Mouse (Mus musculus) liver, adult (tissue): Measurements from ENCODE around the gene Fam185a.

ENCODE experiments used
- GATA4 ChIP-seq: IDR thresholded peaks from 2 replicates; pipeline ENCODE4 v1.6.1; 2014; ENCODE audit warnings: mild to moderate bottlenecking, low read length; ENCODE audit not compliant: insufficient replicate concordance

Gene Fam185a

DNA sequence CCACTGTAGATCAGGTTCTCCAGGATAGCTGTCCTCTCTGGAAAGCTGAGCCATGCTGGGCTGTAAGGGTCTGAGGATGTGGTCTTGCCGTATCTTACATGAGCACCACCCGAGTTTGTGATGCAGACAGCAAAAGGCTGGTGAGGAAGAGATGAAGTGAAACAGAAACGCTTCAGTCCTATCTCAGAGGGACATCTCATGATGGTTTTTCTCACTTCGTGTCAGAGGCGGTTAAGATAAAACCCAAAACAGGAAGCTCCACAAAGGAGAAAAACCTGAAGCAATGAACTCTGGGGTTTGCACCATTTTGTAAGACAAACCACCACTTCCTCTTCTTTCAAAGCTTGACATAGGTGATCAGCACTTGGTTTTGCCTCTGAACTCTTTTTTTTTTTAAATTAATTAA, 13.5 kb upstream of the Fam185a start:
- no peak for TF ChIP-seq GATA4

DNA sequence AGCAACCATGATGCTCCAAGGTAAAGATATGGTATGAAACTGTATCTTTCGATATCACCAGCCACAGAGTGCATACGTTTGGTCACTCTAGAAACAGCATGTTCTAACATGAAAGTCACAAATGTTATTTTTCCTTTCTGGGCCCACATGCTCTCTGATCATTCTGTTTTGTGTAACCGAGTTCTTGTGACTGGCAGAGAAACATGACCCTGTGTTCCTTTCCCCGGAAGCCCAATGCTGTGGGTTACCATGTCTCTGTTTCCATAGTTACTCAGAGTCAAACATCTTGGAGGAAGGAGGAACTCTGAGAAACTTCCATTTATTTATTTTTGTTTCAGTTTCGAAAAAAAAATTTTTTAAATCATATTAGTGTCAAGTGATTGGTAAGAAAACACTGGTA, 12.7 kb upstream of the Fam185a start:
- TF ChIP-seq GATA4, result no peak

DNA sequence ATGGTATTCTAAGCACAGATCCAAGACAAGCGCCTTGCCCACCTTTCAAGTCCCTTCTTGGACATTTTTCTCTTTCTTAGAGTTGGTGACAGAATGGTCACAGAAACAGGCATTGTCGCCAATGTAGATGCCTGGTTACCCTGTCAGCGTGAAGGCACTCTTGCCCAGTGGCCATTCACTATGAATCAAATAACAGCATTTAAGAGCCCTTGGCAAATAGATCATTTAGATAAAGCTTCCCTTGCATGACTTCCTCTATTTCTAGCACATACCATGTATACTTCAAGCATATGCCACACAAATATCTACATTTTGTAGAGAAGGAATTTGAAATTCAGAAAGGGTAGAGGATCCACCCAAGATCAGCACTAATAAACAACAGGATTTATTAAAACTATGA, 11.4 kb upstream of the Fam185a start:
- no peak for TF ChIP-seq GATA4

DNA sequence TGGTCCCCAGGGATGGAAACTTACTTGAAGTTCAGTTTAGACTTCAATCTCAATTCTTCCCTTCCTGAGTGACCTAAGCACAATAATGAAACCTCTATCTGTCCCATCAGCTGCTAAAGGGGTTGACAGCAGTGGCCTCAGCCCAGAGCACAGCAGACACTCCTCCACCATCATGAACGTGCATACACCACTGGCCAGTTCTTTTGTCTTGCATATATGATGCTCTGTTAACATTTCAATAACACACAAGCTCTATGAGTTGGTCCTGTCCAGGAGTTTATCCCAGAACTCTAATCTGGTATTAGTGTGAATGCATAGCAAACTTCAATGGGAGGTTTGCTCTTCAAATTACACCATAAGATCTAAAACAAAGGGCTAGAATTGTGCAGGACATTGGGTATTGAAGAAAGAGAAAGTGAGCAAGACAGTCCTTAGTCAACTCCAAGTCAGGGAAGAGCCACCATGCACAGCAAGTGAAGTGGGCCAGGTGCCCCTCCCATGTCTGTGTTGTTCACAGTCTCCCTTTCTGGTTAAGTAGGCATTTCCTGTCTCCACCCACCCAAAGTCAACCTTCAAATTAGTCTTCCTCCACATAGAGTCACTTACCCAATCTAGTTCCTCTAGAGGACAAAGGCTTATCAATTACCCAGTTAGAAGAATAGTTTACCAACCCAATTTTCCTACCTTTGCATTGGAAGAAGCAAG, 10.5 kb upstream of the Fam185a start:
- TF ChIP-seq GATA4, result no peak

DNA sequence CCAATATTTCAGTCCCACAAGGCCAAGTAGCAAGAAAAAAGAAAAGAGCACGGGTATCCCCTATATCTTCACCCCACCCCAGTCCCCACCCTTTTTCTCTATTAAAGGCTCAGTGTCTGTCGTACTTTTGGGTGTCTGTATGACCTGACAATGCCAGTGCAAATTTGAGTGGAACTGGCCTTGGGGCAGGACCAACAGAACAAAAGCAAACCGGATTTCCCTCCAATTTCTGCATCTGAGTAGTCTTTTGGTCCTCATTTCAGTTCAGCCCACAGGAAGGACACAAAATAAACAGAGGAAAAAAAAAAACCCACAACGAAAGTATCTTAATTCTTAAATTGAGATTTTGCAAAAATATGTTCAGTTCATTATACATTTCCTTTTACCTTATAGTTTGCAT, 6.1 kb upstream of the Fam185a start:
- TF ChIP-seq GATA4, result no peak

DNA sequence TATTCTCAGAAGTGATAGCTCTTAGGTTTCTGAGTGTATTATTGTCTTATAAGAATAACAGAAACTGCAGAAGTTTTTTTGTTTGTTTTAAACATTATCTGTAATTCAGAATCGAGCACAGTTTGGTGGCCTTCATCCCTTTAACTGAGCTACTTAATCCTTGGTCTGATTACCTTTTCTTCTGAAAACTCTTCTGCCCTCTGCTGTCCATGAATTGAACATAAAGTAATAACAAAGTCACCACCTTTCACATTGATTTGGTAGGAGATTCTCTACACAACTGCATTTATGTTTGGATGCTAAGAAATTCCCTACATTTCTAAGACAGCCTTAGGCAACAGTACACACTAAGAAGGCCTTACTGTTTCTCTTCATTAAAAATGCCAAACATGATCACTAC, 4.1 kb upstream of the Fam185a start:
- no peak for TF ChIP-seq GATA4

DNA sequence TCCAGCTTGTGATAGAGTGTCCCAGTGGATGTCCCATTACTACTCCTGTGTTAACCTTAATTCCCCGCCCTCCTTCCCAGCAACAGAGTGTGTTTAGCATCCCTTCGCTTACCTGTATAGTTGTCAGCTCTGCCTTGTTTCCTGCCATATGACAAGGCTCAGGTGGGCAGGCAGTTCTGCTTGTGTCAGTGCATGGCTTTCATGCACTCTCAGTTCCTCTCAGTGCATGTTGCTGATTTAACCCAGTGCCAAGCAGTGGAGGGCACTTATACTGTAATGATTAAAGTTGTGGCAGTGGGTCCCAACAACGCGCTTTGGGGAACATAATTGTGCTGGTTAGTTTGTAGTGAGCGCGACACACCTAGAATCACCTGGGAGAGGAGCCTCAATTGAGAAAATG, 1.9 kb downstream of the Fam185a start:
- TF ChIP-seq GATA4, result no peak

DNA sequence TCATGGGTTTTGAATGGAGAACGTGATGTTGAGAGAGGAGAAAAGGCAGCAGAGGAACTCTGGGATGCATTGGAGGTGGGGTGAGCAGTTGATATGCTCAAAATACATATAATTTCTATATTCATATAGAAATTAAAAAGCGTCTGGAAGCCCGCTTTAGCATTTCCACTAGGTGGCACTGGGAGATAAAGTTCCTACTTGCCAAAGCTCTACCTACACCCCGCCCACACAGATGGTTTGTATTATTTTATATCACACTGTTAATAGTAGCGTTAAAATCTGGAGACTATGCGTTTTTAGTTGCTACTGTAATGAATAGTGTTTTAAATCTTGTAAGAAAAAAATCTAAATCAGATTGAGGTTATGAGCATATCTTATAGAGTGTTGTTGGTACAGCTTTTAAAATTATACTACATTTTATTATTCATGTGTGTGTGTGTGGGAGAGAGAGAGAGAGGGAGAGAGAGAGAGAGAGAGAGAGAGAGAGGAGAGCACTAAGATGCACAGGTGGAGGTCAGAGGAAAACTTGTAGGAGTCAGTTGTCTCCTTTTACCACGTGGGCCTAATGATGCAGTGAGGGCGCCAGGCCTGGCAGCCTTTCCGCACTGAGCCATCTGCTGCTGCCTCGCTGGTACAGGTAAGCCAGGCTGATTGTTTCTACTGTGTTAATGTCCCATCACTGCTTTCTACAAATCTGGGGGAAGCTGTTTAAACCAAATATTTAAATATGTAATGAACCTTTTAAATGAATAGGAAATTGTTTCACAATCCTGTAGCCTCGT, 9.6 kb downstream of the Fam185a start:
- TF ChIP-seq GATA4, result no peak

DNA sequence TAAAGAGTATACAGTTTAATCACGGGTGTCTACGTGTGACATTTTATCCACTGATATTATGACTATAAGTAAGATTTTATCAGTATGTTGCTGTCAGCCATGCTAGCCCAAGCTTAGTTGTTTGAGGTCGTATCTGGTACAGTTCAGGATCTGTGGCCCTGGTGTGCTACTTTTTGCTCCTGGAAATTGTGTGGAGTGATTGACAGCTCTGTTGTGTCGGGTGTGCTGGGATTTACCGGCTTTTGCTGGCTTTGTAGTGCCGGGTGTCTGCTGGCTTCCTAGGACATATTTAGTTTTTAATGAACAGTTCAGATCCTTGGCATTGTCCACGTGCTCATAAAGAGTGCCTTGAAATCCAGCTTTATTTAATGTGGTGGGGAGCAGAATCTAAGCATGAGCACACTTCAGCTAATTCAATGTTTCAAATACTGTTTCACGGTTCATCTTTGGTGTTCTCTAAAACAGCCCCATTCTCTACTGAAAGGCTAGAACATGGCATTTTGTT, 11.8 kb downstream of the Fam185a start:
- TF ChIP-seq GATA4, result no peak

DNA sequence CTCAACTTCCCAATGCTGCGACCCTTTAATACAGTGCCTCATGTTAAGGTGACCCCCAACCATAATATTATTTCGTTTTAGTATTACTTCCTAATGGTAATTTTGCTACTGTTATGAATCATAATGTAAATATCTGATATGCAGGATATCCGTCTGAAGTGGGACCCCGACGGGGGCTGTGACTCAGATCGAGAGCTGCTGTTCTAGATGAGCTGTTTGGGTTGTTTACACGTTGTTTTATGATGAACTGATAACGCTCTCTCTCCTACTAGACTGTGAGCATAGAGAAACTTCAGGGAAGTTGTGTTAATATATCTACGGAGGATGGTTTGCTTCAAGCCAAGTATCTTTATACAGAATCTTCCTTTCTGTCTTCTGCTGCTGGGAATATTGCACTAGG, 13.7 kb downstream of the Fam185a start:
- no peak for TF ChIP-seq GATA4

DNA sequence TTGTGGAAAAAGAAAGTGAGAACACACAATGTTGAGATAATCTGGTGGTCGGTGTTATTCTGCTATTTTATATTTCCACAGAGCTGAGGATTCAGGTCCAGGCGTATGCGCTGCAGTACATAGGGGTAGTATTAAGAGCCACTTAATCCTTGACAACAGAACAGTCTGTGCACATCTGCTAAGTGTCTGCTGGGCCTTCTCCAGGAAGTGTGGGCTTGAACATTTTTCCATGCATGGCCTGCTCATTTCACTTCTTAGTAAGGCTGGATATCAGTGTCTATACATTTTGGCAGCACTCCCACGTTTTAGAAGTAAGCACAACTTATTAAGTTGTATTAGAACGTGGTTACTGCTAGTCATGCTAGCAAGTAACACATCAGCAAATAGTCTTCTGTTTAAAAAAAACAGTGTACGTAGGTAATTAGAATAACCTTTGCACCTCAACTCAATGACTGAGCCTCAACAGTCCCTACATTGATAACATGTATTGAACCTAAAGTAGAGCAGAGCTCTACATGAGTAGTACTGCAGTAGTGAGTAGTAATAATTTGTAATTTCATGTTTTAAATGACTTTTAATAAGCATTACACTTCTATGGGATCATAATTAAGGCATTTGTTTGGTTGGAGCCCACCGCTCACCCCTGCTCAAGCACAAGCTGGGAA, 14.8 kb downstream of the Fam185a start:
- TF ChIP-seq GATA4, result no peak

DNA sequence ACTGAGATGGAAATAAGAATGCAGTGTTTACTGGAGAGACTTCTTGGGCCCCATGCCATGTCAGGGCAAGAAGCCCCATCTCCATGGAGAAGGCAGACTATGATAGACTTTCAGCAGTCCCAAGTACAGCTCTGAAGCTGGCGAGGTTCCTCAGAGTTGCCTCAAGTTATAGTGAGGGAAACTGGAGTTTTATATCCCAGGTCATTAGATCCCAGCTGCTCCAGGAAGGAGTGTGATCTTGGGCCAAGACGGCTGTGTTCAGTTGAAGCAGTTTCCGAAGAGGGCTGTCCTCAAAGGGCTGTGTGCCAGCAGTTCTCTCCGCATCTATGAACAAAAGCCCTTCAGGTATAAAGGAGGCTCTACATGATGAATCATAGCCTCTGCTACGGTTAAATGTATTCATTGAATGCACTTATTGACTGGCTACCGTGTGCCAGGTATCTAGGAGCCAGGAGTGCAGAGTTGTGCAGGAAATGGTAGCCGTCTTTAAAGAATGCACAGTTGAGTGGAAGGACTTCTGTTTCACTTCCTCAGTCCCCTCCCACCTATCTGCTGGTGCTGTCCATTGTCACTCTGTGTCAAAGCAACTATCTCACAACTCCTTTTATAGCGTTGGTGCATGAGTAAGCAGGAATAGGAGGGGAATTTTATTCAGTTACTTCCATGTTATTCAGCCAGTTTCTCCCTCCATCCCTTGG, 16.2 kb downstream of the Fam185a start:
- TF ChIP-seq GATA4, result no peak

DNA sequence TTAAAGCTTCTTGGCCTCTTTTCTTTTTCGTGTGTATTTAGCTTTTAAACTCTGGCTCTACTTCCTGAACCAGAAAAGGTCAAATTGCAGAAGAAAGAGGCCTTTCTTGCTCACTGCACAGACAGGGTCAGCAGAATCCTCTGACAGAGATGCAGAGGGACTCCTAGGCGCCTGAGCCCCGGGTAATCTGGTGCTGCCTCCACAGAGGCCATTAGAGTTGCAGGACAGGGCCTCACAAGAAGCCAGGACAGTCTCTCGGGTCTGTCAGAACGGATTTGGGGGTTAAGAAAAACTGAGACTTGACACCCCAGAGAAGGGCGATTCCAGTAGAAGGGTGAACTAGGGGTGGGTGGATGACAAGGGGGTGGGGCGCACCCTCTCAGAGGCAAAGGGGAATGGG, 42.6 kb downstream of the Fam185a start:
- no peak for TF ChIP-seq GATA4

DNA sequence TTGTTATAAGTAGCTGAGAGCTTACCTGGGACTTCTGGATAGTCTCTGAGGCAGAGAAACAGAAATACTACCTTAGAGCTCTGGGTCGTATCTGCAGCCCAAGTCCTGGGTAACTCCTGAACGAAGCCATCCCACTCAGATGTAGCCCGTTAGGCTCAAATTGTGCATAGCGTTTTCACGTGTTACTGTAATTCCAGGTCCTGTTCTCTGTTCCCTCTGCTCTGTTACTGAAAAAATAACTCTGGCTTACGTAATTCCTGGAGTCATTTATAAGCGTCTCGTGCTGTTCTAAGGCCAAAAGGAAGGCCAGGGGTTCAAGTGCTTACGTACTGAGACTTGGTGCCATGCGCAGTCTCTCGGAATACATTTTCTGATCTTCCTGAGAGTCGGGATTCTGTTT, 43.3 kb downstream of the Fam185a start:
- TF ChIP-seq GATA4, result no peak

DNA sequence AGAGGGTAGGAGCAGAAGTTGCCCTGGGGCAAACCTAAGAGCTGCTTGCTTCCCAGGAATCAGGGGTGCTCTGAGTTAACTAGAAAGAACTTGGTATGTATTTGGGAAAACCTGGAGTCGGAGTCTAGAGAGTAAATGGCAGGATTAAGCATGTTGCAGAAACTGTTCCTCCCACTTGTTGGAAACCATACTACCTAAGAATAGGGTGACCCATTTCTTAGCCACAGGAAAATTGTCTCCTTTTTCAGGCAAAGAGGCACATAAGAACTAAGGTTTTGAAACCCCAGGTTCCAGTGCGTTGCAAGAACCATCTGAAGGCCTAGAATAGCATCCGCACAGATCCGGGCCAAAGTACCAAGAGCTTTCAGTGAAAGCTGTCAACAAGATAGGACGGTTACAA, 53.7 kb downstream of the Fam185a start:
- no peak for TF ChIP-seq GATA4
